In the genomic region with DNA sequence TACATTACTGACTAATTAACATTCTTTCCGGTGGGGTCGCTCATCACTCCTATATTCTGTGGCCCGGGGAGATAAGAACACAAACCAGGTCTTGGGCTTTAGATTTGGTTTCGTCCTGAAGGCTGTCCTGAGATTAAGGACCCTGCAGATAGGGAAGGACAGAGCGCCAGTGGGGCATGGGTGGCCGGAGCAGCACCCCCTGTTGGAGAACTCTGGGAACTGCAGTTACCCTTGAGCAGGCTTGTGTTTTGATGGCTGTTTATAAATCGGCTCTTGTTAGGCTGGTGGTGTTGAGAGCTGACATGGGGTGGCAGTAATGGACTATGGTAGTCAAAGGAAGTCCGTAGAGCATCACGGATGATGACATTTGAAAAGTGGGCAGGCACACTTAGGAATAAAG, we compare ENCODE assay signal across 10 mouse cellular contexts. TPM values are rescaled to one million over a fixed set of nuclear protein-coding genes. Genes with fewer than 3 reads are reported as not detected.
DNase-seq lines count a peak whose midpoint lies in the region; TF ChIP-seq lines count a peak whose summit lies in the region.
"Had no signal": no experiment of that assay in that cellular context is flagged by ENCODE, and none has a peak within 500 bp of the region (broad histone marks: within the 10 kb centered on the region; RNA-seq: fewer than 3 reads in every experiment).

No protein-coding gene starts in this region.

- no peaks in the 10 kb centered on the region for H3K36me3 ChIP-seq in kidney, adult 2 months (ENCODE audit: control insufficient read depth, insufficient read depth, low read length)

- H3K4me3 ChIP-seq in kidney, adult 2 months (ENCODE audit: insufficient read depth, low read depth, low read length), result no peak overlapping the region

- TF ChIP-seq CTCF in kidney, adult 2 months (conservative IDR thresholded peaks at IDR 0.05; ENCODE audit: insufficient read depth, insufficient read length, low read depth, low read length), result peak; percentile 28; the same call in 1 of the 2 replicates
- TF ChIP-seq CTCF in brain, embryonic 14.5 days (IDR thresholded peaks at IDR 0.05; ENCODE audit: borderline replicate concordance, extremely low read depth, insufficient read depth, insufficient read length), result peak; percentile 64

- H3K27me3 ChIP-seq in kidney, adult 2 months (replicated peaks; ENCODE audit: control insufficient read depth, insufficient read depth, low read length), result no peaks in the 10 kb centered on the region

- no peak for TF ChIP-seq POLR2A in kidney, adult 2 months (IDR thresholded peaks at IDR 0.05; ENCODE audit: low read depth, low read length)
- TF ChIP-seq POLR2A in brain, embryonic 14.5 days (IDR thresholded peaks at IDR 0.05; ENCODE audit: borderline replicate concordance, extremely low read depth, insufficient read depth, insufficient read length, poor library complexity, severe bottlenecking), result no peak

- WGBS in kidney, adult 2 months, result 61% methylated on average over 9 of the region's 9 CpGs

- H3K4me1 ChIP-seq in kidney, adult 2 months (ENCODE audit: control insufficient read depth, insufficient read depth, low read length), result no peaks in the 10 kb centered on the region

- H3K27ac ChIP-seq in kidney, adult 2 months (ENCODE audit: insufficient read depth, low read depth, low read length), result no peak overlapping the region

- intact Hi-C loops in heart, postnatal 10 days (cut with DNase I), result no loop called here

- DNase-seq in kidney, adult 2 months, result no peak
- DNase-seq in kidney, postnatal 14 days, result no peak
- peak; percentile 12 for DNase-seq in thymus, postnatal 14 days
- DNase-seq in thymus, postnatal 36 days, result no peak
- DNase-seq in brain, embryonic 14.5 days (ENCODE audit: low read depth), result no peak
- peak; percentile 19 for DNase-seq in testis, postnatal 14 days (ENCODE audit: low spot score)
- DNase-seq in right cerebral cortex, postnatal 14 days, result no peak
- no peak for DNase-seq in heart, postnatal 10 days
- DNase-seq: lung, postnatal 4 days; thymus, postnatal 25 days had no signal

RNA-seq across cellular contexts. Expression of gene Dmrta2, which starts 41.3 kb away (rescaled TPM):
- 0.13 and 0.22 TPM in 2 replicates for polyA plus RNA-seq in kidney, adult 2 months (2012; rRNA removed)
- polyA plus RNA-seq in brain, embryonic 14.5 days (2012; rRNA removed), result 8.2 and 22.2 TPM in 2 replicates
- total RNA-seq in heart, postnatal 10 days (2021), result under 1 TPM; 0.27 to 0.31 TPM

Comparison
In these comparisons a context has a peak if more than half of its experiments do, and no peak if none do; other contexts are left out.
1. DNase-seq: peak in thymus, postnatal 14 days (single experiment) and testis, postnatal 14 days (single experiment); none in kidney, adult 2 months (single experiment), kidney, postnatal 14 days (single experiment), thymus, postnatal 36 days (0 of 2), brain, embryonic 14.5 days (single experiment), right cerebral cortex, postnatal 14 days (single experiment) and heart, postnatal 10 days (0 of 2).